Mouse (Mus musculus) left cerebral cortex, postnatal 36 days (tissue): ENCODE measurements at regions not wholly inside any gene's neighbourhood (a gene's known extent, or its start where the extent isn't known, plus 50 kb on each side); places are given as distances from the start of the nearest gene placed in this dataset.
A peak's percentile ranks its signal among the peaks of the same experiment; 100 is the strongest.

Source experiments
- DNase-seq, 2 experiments: peaks; one replicate each; pipeline ENCODE4 v3.0.0; 2021 to 2022; ENCODE audit warnings: low spot score in 2 of 2, mixed read lengths in 1 of 2
- intact Hi-C: fragments of 180-260 bp; cut with DNase I; formaldehyde crosslinking; loops from one replicate; pipeline ENCODE4 v1.15.1; 2025

GRCm38 (mm10) chr6:104309166-104309565 lies 183.4 kb upstream of the Cntn6 start:
- intact Hi-C loops: no loop called here
- no peak for DNase-seq

GRCm38 (mm10) chr6:104312993-104313392 lies 179.6 kb upstream of the Cntn6 start:
- intact Hi-C loops: no loop called here
- peak; percentile 20 to 32 for DNase-seq

- intact Hi-C loops: no loop called here
- no peak for DNase-seq
These were observed 174.1 kb upstream of the Cntn6 start for GRCm38 (mm10) chr6:104318451-104318850.

- DNase-seq: no peak
- intact Hi-C loops: no loop called here
These were observed 170.4 kb upstream of the Cntn6 start for GRCm38 (mm10) chr6:104322182-104322581.

- intact Hi-C loops: no loop called here
These were observed 153.3 kb upstream of the Cntn6 start for GRCm38 (mm10) chr6:104339134-104339848.

GRCm38 (mm10) chr6:104343986-104344385 lies 148.6 kb upstream of the Cntn6 start:
- intact Hi-C loops: no loop called here
- DNase-seq: no peak

More at GRCm38 (mm10) chr6:104339134-104339848, 153.3 kb upstream of the Cntn6 start:
- no peak for DNase-seq
